Mouse (Mus musculus) fibroblast of lung, adult 2 months (primary cell): ENCODE results near the gene Nt5c2.

ENCODE experiments used
- DNase-seq: peaks from one replicate; pipeline ENCODE4 v3.0.0-alpha.2; 2011; ENCODE audit warnings: low read depth

Gene Nt5c2

GRCm38 (mm10) chr19:46928136-46928535, 86.8 kb downstream of the Nt5c2 start:
- DNase-seq: no peak

DNA sequence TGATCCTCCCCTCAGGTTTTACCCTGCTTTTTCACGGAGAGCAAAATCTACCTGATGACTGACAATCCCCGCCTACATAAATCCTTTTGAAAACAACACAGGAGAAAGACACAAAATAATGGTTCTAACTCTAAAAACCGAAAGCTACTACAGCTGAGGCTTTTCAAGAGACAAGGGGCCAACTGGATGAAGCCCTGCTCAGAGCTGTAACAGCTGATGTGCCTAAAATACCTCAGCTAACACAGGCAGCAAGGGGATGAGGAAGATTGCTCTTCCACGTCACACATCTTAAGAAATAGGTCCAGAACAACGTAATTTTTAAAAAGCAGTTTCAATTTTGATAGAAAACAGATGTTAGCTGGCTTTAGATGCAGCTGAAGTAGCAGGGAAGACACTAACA, 88.0 kb downstream of the Nt5c2 start:
- DNase-seq: no peak

GRCm38 (mm10) chr19:46926357-46926756, 88.6 kb downstream of the Nt5c2 start:
- DNase-seq: no peak

- no peak for DNase-seq
Measured at GRCm38 (mm10) chr19:46920571-46920970, 94.4 kb downstream of the Nt5c2 start.

- no peak for DNase-seq
Measured at GRCm38 (mm10) chr19:46915406-46916080, 99.4 kb downstream of the Nt5c2 start.

GRCm38 (mm10) chr19:46913626-46914025, 101.3 kb downstream of the Nt5c2 start:
- DNase-seq: no peak

DNA sequence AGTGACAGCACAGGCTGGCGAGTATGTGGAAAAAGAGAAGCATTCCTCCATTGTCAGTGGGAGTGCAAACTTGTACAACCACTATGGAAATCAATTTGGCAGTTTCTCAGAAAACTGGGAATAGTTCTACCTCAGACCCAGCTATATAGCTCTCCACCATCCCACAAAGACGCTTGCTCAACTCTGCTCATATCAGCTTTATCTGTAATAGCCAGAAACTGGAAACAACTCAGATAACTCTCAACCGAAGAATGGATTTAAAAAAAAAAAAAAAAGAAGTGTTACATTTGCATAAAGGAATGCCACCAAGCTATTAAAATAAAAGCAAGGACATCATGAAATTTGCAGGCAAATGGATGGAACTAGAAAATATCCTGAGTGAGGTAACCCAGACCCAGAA, 103.5 kb downstream of the Nt5c2 start:
- no peak for DNase-seq

DNA sequence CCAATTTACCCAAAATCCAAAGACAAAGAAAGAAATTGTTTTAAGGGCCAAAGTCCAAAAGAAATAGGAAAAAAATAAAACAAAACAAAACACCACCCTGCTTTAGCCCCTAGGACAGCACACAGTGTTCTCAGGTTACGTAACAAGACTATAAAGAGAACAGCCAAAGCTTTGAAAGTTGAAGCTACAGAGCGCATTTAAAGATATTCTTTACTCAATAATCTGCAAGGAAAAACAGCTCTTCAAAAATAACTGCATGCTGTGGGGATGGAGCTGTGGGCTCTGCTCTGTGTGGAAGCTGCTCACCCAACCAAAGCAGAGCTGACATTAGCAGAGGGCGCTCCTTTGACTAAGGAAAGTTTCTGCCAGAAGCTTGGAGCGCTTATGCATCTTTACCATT, 106.0 kb downstream of the Nt5c2 start:
- no peak for DNase-seq

- DNase-seq: no peak
Measured at GRCm38 (mm10) chr19:46908207-46908606, 106.7 kb downstream of the Nt5c2 start.

- no peak for DNase-seq
Measured at GRCm38 (mm10) chr19:46905971-46906370, 109.0 kb downstream of the Nt5c2 start.

GRCm38 (mm10) chr19:46905383-46905782, 109.6 kb downstream of the Nt5c2 start:
- no peak for DNase-seq

DNA sequence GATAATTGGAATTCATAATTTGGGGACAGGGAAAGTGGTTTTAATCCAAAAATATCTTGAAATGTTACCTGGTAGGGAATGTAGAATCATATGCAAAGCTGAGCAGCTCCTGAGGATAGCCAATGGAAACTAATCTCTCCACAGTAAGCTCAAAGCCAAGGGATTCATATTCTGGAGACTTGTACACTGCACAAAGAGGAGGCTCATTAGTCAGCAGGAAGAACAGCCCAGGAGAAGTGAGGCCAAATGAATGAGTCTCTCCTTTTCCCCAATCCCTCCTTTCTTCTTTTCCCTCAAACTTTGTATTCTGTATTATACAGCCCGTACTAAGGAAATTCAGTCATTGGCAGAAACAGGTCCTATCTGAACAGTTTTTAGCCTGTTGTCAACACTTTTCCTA, 110.0 kb downstream of the Nt5c2 start:
- no peak for DNase-seq

DNA sequence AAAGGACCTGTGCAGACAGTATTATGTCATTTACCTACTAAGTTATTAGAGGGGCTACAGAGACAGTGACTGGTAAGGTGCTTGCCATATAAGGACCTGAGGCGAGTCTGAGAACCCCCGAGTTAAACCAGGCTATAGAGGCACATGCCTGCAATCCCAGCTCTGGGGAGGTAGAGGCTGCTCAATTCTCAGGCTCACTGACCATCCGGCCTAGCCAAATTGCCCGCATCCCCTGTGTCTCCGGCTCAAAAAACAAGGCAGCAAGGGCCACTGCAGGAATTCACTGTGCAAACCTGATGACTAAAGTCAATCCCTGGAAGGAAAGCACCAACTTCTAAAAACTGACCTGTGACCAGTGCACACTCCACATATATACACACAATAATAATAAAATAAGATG, 111.6 kb downstream of the Nt5c2 start:
- no peak for DNase-seq

DNA sequence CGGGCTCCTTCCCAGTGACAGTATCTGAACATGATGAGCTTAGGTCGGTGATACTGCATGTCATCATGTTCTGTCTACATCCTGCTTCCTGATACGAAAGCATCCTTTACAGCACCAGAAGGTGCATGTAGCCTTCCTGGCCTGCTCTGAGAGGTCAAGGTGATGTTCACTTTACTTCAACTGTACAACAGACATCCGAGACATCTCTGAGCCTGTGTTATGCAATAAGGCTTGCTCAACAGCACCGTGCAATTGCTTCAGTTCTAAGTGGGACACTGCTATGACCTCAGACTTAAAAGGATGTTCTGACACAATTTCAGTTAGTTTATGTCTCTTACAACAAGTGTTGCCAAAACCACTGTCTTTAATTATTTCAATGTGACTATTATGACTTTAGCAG, 113.6 kb downstream of the Nt5c2 start:
- DNase-seq: no peak

DNA sequence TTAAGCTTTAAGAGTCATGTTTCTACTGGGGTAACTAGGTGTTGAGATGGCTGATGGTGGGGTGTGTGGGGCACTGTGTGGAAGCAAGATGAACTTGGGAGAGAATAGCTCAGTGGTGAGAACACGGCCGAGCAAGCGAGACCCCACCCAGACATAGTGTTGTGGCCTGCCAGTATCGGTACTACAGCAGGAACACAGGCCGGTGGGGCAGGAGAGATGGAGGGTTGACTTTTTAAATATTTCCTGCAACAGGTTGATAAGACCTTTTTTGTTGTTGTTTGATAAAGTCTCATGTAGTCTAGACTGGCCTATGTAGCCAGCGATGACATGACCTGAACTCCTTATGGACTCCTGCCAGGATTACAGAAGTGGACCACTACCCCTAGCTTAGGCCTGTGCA, 114.2 kb downstream of the Nt5c2 start:
- DNase-seq: no peak

- DNase-seq: peak; percentile 36
Measured at GRCm38 (mm10) chr19:46899871-46900270, 115.1 kb downstream of the Nt5c2 start.

DNA sequence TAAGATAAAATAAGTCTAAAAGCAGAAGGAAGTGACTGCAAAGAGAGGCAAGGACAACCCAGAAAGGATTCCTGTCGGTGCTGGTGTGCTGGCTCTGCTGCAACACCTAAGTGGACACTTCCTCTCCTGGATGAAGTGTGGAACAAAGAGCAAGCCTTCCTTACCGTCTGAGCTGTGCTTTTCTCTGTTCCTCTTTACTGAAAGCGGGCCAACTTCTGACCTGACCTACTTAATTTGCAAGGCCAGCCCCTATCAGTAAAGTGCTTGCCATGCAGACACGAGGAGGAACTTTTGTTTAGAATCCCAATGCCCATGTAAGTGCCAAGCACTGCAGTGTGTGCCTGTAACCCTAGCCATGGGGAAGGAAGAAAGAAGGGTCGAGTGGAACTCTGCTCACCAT, 115.6 kb downstream of the Nt5c2 start:
- no peak for DNase-seq

- no peak for DNase-seq
Measured at GRCm38 (mm10) chr19:46898222-46898621, 116.7 kb downstream of the Nt5c2 start.

- DNase-seq: no peak
Measured at GRCm38 (mm10) chr19:46897135-46897534, 117.8 kb downstream of the Nt5c2 start.

DNA sequence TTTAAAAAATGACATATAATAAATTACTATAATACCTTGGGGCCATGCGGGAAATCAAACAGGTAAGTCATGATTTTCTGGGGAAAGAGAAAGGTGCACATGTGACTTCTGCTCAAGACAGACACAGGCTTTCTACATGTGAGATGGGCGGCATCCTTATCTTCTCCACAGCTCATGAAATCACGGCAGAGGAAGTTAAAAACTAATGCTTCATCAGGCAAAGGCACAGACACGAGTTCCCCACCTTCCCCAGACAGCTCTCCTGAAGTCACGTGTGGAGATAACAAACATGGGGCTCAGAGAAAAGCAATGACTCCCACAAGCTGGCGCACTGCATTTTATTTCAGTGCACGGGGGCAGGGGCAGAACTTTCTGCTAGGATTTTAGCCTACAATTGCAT, 121.5 kb downstream of the Nt5c2 start:
- DNase-seq: no peak

DNA sequence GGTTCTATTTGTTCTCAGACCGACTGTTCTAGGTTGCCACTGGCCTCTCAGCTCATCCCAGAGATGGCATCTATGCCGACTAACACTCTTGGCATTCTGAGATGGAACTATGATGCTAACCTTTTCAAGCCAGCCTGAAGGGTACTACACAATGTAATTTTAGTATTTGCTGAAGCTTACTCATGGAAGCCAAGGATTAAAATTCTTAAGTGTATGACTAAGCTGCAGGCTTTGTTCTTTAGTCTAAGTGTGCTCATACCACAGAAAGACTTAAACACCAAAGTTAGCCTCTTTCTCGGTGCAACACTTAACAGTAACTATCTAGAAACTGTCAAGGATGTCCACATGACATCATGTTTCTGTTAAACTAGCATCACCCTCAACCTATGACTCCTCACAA, 122.1 kb downstream of the Nt5c2 start:
- no peak for DNase-seq

- no peak for DNase-seq
Measured at GRCm38 (mm10) chr19:46890657-46891056, 124.3 kb downstream of the Nt5c2 start.

DNA sequence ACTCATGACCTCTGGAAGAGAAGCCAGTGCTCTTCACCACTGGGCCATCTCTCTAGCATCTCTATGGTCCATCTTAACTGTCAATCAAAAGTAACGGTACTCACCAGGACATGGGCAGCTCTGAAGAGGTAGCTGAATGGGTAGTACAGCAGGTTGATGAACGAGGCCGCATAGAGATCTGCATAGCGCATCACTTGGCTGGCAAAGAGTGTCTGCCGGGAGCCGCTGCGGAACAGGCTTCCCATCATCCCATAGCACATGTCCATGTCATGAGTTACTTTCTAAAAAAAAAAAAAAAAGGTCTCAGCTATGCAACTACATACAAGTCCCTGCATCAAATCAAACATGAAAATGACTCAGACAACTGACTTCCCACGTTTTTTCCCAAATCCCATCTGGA, 125.3 kb downstream of the Nt5c2 start:
- DNase-seq: no peak

DNA sequence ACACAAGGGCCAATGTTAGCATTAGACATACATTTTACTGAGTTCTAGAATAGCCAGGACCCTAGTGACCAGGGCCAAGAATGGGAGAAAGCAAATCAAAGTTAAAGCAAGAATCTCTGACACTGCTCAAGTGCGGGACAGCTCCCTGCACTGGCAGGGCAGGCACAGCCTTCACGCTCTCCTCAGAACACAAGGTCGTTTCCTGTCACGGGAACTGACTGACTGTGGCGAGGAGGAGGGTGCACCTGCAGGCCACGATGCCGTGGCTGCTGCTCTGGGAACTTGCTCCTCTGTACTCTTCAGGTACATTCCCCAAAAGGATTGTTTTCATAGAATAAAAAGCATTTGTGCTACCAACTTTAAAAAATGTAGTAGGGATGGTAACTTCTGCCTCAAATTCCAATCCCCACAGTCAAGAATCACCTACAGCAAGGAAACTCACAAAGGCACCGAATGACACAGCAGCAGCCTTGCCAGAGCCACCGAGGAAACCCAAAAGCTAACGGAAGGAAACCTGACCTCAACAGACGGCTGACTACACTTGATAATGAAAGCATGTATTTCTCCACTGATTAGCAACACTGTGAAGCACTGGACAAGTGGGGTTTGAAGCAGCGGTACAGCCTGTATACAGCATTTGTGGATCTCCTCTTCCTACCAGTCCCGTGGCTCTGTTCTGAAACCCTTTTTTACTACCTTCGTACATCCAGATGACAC, 127.0 kb downstream of the Nt5c2 start:
- no peak for DNase-seq
